Mouse (Mus musculus): ENCODE results near the gene Prl3a1. TPM values are rescaled to one million over a fixed set of nuclear protein-coding genes. Genes with fewer than 3 reads are reported as not detected.

Gene Prl3a1
- not detected for polyA plus RNA-seq (2017; shearing (Covaris generic))

GRCm38 (mm10) chr13:27259136-27259535 lies at the start of gene Prl3a1:
Gene Prl3a1 (plus strand): TSS chr13:27259436.

GRCm38 (mm10) chr13:27241547-27241946 lies 17.7 kb upstream of the Prl3a1 start, which contains the start of gene Prl3b1:
Gene Prl3b1 (plus strand): TSS chr13:27241847.

GRCm38 (mm10) chr13:27312334-27313225 lies 53.3 kb downstream of the Prl3a1 start, which contains the start of gene Prl6a1:
Gene Prl6a1 (plus strand): TSS chr13:27312627.

Other genes starting within 250 kb of the Prl3a1 start
- gene Prl, start 201.9 kb upstream of the Prl3a1 start, polyA plus RNA-seq (2017; shearing (Covaris generic)): not detected
- not detected for gene Prl3d1, start 165.2 kb upstream of the Prl3a1 start, polyA plus RNA-seq (2017; shearing (Covaris generic))
- gene Prl3d2, start 137.7 kb upstream of the Prl3a1 start, polyA plus RNA-seq (2017; shearing (Covaris generic)): not detected
- gene Prl3d3, start 102.6 kb upstream of the Prl3a1 start, polyA plus RNA-seq (2017; shearing (Covaris generic)): not detected
- not detected for gene Prl3c1, start 62.8 kb upstream of the Prl3a1 start, polyA plus RNA-seq (2017; shearing (Covaris generic))
- gene Prl3b1, start 17.6 kb upstream of the Prl3a1 start, polyA plus RNA-seq (2017; shearing (Covaris generic)): not detected
- not detected for gene Prl6a1, start 53.2 kb downstream of the Prl3a1 start, polyA plus RNA-seq (2017; shearing (Covaris generic))
- not detected for gene Prl8a2, start 86.2 kb downstream of the Prl3a1 start, polyA plus RNA-seq (2017; shearing (Covaris generic))
- gene Prl2b1, start 131.4 kb downstream of the Prl3a1 start, polyA plus RNA-seq (2017; shearing (Covaris generic)): not detected
- not detected for gene Prl8a6, start 179.3 kb downstream of the Prl3a1 start, polyA plus RNA-seq (2017; shearing (Covaris generic))

All from CD4-positive, CD25-positive, alpha-beta regulatory T cell (primary cell).